Mouse (Mus musculus) stomach, postnatal 0 days (tissue): ENCODE measurements at regions not wholly inside any gene's neighbourhood (a gene's known extent, or its start where the extent isn't known, plus 50 kb on each side); places are given as distances from the start of the nearest gene placed in this dataset.
A peak's percentile ranks its signal among the peaks of the same experiment; 100 is the strongest.

Experiments used
- ATAC-seq: fragments of 200-750 bp; cut with Nextera tagmentation; 2 replicates; pipeline ENCODE4 v1.8.0; 2017; ENCODE audit not compliant: low FRiP score, low TSS enrichment
- DNase-seq: peaks from one replicate; pipeline ENCODE4 v3.0.0-alpha.2; 2016; ENCODE audit warnings: low spot score
- H3K27ac ChIP-seq: fragments of 300-500 bp; sonication (generic); replicated peaks from 2 replicates; pipeline ENCODE4 v1.5.1; 2014; ENCODE audit warnings: mild to moderate bottlenecking, control low read depth
- H3K27me3 ChIP-seq: fragments of 300-500 bp; sonication (generic); 2 replicates; pipeline ENCODE4 v1.6.1; 2014; ENCODE audit warnings: low read length; ENCODE audit not compliant: control insufficient read depth, insufficient read depth
- H3K36me3 ChIP-seq: fragments of 300-500 bp; sonication (generic); 2 replicates; pipeline ENCODE4 v1.6.1; 2014; ENCODE audit warnings: low read length, mixed read lengths; ENCODE audit not compliant: control insufficient read depth, insufficient read depth
- H3K4me1 ChIP-seq: fragments of 300-500 bp; sonication (generic); replicated peaks from 2 replicates; pipeline ENCODE4 v1.6.1; 2014; ENCODE audit warnings: antibody characterized with exemption; ENCODE audit not compliant: control insufficient read depth, insufficient read depth
- H3K4me2 ChIP-seq: fragments of 300-500 bp; sonication (generic); replicated peaks from 2 replicates; pipeline ENCODE4 v1.6.1; 2014; ENCODE audit warnings: low read depth, mild to moderate bottlenecking, control low read depth, moderate library complexity
- H3K4me3 ChIP-seq: fragments of 300-500 bp; sonication (generic); 2 replicates; pipeline ENCODE4 v1.5.1; 2014; ENCODE audit warnings: low read depth, low read length, control low read depth
- H3K9ac ChIP-seq: fragments of 300-500 bp; sonication (generic); 2 replicates; pipeline ENCODE4 v1.6.1; 2014; ENCODE audit warnings: mild to moderate bottlenecking, low read length, control low read depth, mixed read lengths
- H3K9me3 ChIP-seq: fragments of 300-500 bp; sonication (generic); 2 replicates; pipeline ENCODE4 v1.6.1; 2016; ENCODE audit warnings: low read length; ENCODE audit not compliant: control insufficient read depth
- CTCF ChIP-seq: IDR thresholded peaks from 2 replicates; pipeline ENCODE4 v1.5.1; 2016; ENCODE audit warnings: antibody characterized with exemption, low read depth, mild to moderate bottlenecking, moderate library complexity
- EP300 ChIP-seq: optimal IDR thresholded peaks from 2 replicates; pipeline ENCODE3; 2016; ENCODE audit warnings: antibody characterized with exemption
- WGBS: fragments of 180-500 bp; shearing (Covaris S2); extraction: QIAGEN DNeasy Blood & Tissue Kit; methylation state at CpG from one replicate; pipeline ENCODE4 v1.1.7; 2014; 5-methylcytosine and 5-hydroxymethylcytosine counted together

- Histone ChIP-seq H3K27ac (no peak overlapping the region), H3K9me3 (no peaks in the 10 kb centered on the region), H3K4me1 (no peaks in the 10 kb centered on the region), H3K4me2 (no peak overlapping the region; the same call in 1 of the 2 replicates), H3K4me3 (no peak overlapping the region), H3K36me3 (no peaks in the 10 kb centered on the region), H3K9ac (no peak overlapping the region), H3K27me3 (no peaks in the 10 kb centered on the region)
- ATAC-seq (peak; percentile 71; the same call in 1 of the 2 replicates), DNase-seq (peak; percentile 36)
- 17% methylated on average over 4 of the region's 4 CpGs for WGBS
- TF ChIP-seq EP300 (no peak), CTCF (no peak)
Observed at GRCm38 (mm10) chr2:72674229-72674628, 198.3 kb downstream of the Cdca7 start.

DNA sequence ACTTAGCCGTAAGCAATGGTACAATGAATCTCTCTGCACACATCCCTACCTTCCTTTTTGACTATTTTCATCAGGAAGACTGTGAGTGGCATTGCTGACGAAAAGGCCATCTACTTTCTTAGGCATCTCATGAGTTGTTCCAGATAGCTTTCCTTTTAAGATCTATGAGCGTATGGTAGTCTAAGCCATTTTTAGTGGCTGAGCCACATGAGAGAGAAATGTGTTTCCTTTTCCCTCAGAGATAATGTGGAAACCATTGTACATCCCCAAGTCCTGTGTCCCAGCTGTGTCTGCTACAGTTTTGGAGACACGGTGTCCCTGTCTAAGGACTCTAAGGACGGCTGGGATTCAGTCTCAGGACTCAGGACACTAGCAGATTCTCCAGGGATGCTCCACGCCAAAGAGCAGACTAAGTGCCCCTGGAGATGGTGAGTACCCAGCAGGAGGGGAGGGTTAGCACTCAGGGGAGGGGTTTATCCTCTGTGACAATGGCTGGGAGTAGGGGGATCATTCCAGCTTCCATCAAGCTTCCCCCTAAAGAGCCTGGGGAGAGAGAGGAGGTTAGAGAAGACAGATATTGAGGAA lies 199.0 kb downstream of the Cdca7 start:
- Histone ChIP-seq H3K4me1 (no peaks in the 10 kb centered on the region), H3K27ac (no peak overlapping the region), H3K36me3 (no peaks in the 10 kb centered on the region), H3K4me3 (no peak overlapping the region), H3K4me2 (no peak overlapping the region), H3K9ac (no peak overlapping the region), H3K27me3 (no peaks in the 10 kb centered on the region), H3K9me3 (no peaks in the 10 kb centered on the region)
- DNase-seq (no peak), ATAC-seq (no peak)
- no peak for TF ChIP-seq CTCF
- no peak for TF ChIP-seq EP300
- WGBS = 69% methylated on average over 6 of the region's 6 CpGs

- ATAC-seq (no peak), DNase-seq (no peak)
- no peak for TF ChIP-seq EP300
- TF ChIP-seq CTCF = no peak
- WGBS = 78% methylated on average over 8 of the region's 8 CpGs
- Histone ChIP-seq H3K4me2 (no peak overlapping the region), H3K9me3 (no peaks in the 10 kb centered on the region), H3K4me3 (no peak overlapping the region), H3K9ac (no peak overlapping the region), H3K27ac (no peak overlapping the region), H3K36me3 (no peaks in the 10 kb centered on the region), H3K27me3 (no peaks in the 10 kb centered on the region), H3K4me1 (no peaks in the 10 kb centered on the region)
Observed at GRCm38 (mm10) chr2:72677731-72678130, 201.8 kb downstream of the Cdca7 start.

GRCm38 (mm10) chr2:72688031-72688430 lies 212.1 kb downstream of the Cdca7 start:
- no peak overlapping the region for H3K27ac ChIP-seq
- H3K36me3 ChIP-seq = no peaks in the 10 kb centered on the region
- no peak for ATAC-seq
- H3K4me2 ChIP-seq = no peak overlapping the region
- TF ChIP-seq CTCF (no peak), EP300 (no peak)
- H3K27me3 ChIP-seq = no peaks in the 10 kb centered on the region
- DNase-seq = no peak
- no peak overlapping the region for H3K4me3 ChIP-seq
- H3K4me1 ChIP-seq = no peaks in the 10 kb centered on the region
- H3K9ac ChIP-seq = no peak overlapping the region
- H3K9me3 ChIP-seq = no peaks in the 10 kb centered on the region
- WGBS = 63% methylated on average over 4 of the region's 4 CpGs

- WGBS = 38% methylated on average over 1 of the region's 1 CpGs
- Histone ChIP-seq H3K9ac (no peak overlapping the region), H3K4me3 (no peak overlapping the region), H3K9me3 (no peaks in the 10 kb centered on the region), H3K4me1 (no peaks in the 10 kb centered on the region), H3K4me2 (no peak overlapping the region), H3K36me3 (no peaks in the 10 kb centered on the region), H3K27me3 (no peaks in the 10 kb centered on the region), H3K27ac (no peak overlapping the region)
- ATAC-seq = no peak
- DNase-seq = no peak
- TF ChIP-seq CTCF (no peak), EP300 (no peak)
Observed at GRCm38 (mm10) chr2:72701081-72701480, 225.1 kb downstream of the Cdca7 start.

DNA sequence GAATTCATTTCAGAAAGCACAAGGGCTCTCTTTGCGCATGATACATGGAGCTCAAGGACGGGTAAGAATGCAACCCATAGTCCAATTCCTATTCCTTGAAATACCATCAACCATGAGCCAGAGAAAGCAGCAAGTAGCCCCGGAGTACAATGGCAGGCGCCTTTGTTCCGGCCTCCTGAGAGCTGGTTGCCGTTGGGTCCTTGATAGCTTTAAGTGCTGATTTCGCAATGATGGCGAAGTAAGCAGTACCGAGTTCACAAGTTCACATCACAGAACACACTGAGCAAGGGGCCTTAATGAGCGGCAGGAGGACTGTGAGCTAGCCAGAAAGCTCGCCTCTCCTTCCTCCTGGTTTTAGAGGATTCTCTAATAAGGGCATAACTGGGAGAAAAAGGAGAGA lies 227.3 kb downstream of the Cdca7 start:
- ATAC-seq (no peak), DNase-seq (no peak)
- Histone ChIP-seq H3K9ac (no peak overlapping the region), H3K4me1 (no peaks in the 10 kb centered on the region), H3K36me3 (no peaks in the 10 kb centered on the region), H3K27me3 (no peaks in the 10 kb centered on the region), H3K4me3 (no peak overlapping the region), H3K9me3 (no peaks in the 10 kb centered on the region), H3K27ac (no peak overlapping the region), H3K4me2 (no peak overlapping the region)
- TF ChIP-seq CTCF (no peak), EP300 (no peak)
- 80% methylated on average over 11 of the region's 11 CpGs for WGBS
